In the genomic region with DNA sequence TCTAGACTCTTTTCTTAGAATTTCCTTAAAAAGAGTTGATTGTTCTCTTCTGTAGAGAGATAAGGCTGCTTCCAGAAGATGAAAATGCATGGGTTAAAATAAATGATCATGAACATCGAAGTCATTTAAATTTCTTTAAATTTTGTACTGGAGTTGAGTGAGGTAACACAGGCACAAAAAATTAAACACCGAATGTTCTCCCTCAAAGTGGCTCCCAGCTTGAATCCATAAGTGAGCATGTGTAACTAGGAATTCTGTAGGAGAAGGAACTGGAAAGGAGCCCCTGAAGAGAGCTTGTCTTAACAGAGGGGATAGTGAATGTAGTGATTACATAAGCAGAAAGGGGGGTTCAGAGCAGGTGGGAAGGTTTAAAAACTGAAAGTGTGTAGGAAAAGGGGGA, we compare ENCODE assay signal across 21 mouse cellular contexts.
"Had no signal": no experiment of that assay in that cellular context is flagged by ENCODE, and none has a peak within 500 bp of the region (broad histone marks: within the 10 kb centered on the region; RNA-seq: fewer than 3 reads in every experiment).

No protein-coding gene starts in this region.

- H3K27ac ChIP-seq: heart, embryonic 10.5 days; hindbrain, embryonic 10.5 days; hindbrain, embryonic 12.5 days; hindbrain, embryonic 14.5 days; intestine, embryonic 15.5 days; limb, embryonic 10.5 days; limb, embryonic 12.5 days; liver, embryonic 13.5 days; liver, embryonic 15.5 days had no signal

- H3K4me3 ChIP-seq: heart, embryonic 10.5 days; heart, embryonic 12.5 days; hindbrain, embryonic 10.5 days; hindbrain, embryonic 12.5 days; intestine, embryonic 15.5 days; limb, embryonic 10.5 days; limb, embryonic 12.5 days; liver, embryonic 13.5 days; liver, embryonic 15.5 days had no signal

- H3K4me1 ChIP-seq: hindbrain, embryonic 12.5 days; intestine, embryonic 15.5 days; limb, embryonic 12.5 days; liver, embryonic 13.5 days; liver, embryonic 15.5 days had no signal

- DNase-seq: gastrocnemius, postnatal 14 days; gastrocnemius, postnatal 36 days; heart, adult 11 months; heart, postnatal 10 days; heart, postnatal 4 days; kidney, adult 18-20 months; kidney, adult 8-10 months; kidney, postnatal 10 days; kidney, postnatal 25 days; kidney, postnatal 4 days; liver; liver, embryonic 13.5 days had no signal
